Mouse (Mus musculus): Measurements from ENCODE around the gene Bap1. TPM values are rescaled to one million over a fixed set of nuclear protein-coding genes. Genes with fewer than 3 reads are reported as not detected.

Gene Bap1
- total RNA-seq, 2 experiments from 2014 or later: 117 to 123 TPM

Other genes starting within 250 kb of the Bap1 start
- gene Spcs1, start 249.8 kb upstream of the Bap1 start, total RNA-seq (2021): 100 to 1,000 TPM; 177 to 186 TPM
- 10 to 100 TPM; 71.0 to 71.2 TPM for gene Pbrm1, start 232.3 kb upstream of the Bap1 start, total RNA-seq (2021)
- 10 to 100 TPM; 54.4 to 66.8 TPM for gene Gnl3, start 232.3 kb upstream of the Bap1 start, total RNA-seq (2021)
- gene Smim4, start 122.5 kb upstream of the Bap1 start, total RNA-seq (2021): 10 to 100 TPM; 32.5 to 33.5 TPM
- 10 to 100 TPM; 18.0 to 22.5 TPM for gene Nt5dc2, start 120.4 kb upstream of the Bap1 start, total RNA-seq (2021)
- 10 to 100 TPM; 26.9 to 40.4 TPM for gene Stab1, start 82.8 kb upstream of the Bap1 start, total RNA-seq (2021)
- gene Tnnc1, start 43.1 kb upstream of the Bap1 start, total RNA-seq (2021): 1 to 10 TPM in 1 of 2 experiments, under 1 TPM in 1; 0.67 to 2.0 TPM
- gene Nisch, start 34.5 kb upstream of the Bap1 start, total RNA-seq (2021): 100 to 1,000 TPM; 424 to 481 TPM
- gene Sema3g, start 33.6 kb upstream of the Bap1 start, total RNA-seq (2021): 1 to 10 TPM; 4.7 to 5.4 TPM
- 1 to 10 TPM; 4.8 to 5.2 TPM for gene Phf7, start 133 bp upstream of the Bap1 start, total RNA-seq (2021)
- gene Dnah1, start 72.4 kb downstream of the Bap1 start, total RNA-seq (2021): 1 to 10 TPM; 2.2 to 2.4 TPM
- gene Capn7, start 85.2 kb downstream of the Bap1 start, total RNA-seq (2021): 10 to 100 TPM; 39.9 to 41.5 TPM
- 100 to 1,000 TPM; 120 to 125 TPM for gene Sh3bp5, start 184.6 kb downstream of the Bap1 start, total RNA-seq (2021)
- 10 to 100 TPM; 16.1 to 19.1 TPM for gene Eaf1, start 242.9 kb downstream of the Bap1 start, total RNA-seq (2021)
- gene Mettl6, start 243.6 kb downstream of the Bap1 start, total RNA-seq (2021): 10 to 100 TPM; 26.7 to 29.4 TPM